Mouse (Mus musculus) lung, embryonic 15.5 days (tissue): ENCODE measurements at regions not wholly inside any gene's neighbourhood (a gene's known extent, or its start where the extent isn't known, plus 50 kb on each side); places are given as distances from the start of the nearest gene placed in this dataset.
"Not testable (repeated sequence)": the region's sequence is repeated elsewhere in the genome, so short reads cannot be mapped to it uniquely, and the experiment has no call there.

ENCODE experiments used
- ATAC-seq: fragments of 200-750 bp; cut with Nextera tagmentation; 2 replicates; pipeline ENCODE4 v1.8.0; 2017; ENCODE audit warnings: moderate number of reproducible peaks, borderline replicate concordance; ENCODE audit not compliant: low FRiP score, low TSS enrichment; ENCODE audit errors: extremely low read depth
- H3K27ac ChIP-seq: fragments of 300-500 bp; sonication (generic); 2 replicates; pipeline ENCODE4 v1.5.1; 2015; ENCODE audit warnings: moderate library complexity, mild to moderate bottlenecking, inconsistent platforms
- H3K27me3 ChIP-seq: fragments of 300-500 bp; sonication (generic); 2 replicates; pipeline ENCODE4 v1.6.1; 2015; ENCODE audit warnings: inconsistent platforms
- H3K36me3 ChIP-seq: fragments of 300-500 bp; sonication (generic); 2 replicates; pipeline ENCODE4 v1.6.1; 2015; ENCODE audit warnings: inconsistent platforms
- H3K4me1 ChIP-seq: fragments of 300-500 bp; sonication (generic); 2 replicates; pipeline ENCODE4 v1.6.1; 2015; ENCODE audit warnings: inconsistent platforms
- H3K4me2 ChIP-seq: fragments of 300-500 bp; sonication (generic); 2 replicates; pipeline ENCODE4 v1.6.1; 2015; ENCODE audit warnings: inconsistent platforms, mild to moderate bottlenecking, moderate library complexity
- H3K4me3 ChIP-seq: fragments of 300-500 bp; sonication (generic); 2 replicates; pipeline ENCODE4 v1.5.1; 2015; ENCODE audit warnings: mild to moderate bottlenecking, inconsistent platforms
- H3K9ac ChIP-seq: fragments of 300-500 bp; sonication (generic); 2 replicates; pipeline ENCODE4 v1.6.1; 2015; ENCODE audit warnings: inconsistent platforms
- H3K9me3 ChIP-seq: fragments of 300-500 bp; sonication (generic); 2 replicates; pipeline ENCODE4 v1.6.1; 2016; ENCODE audit warnings: inconsistent platforms
- WGBS: fragments of 180-500 bp; shearing (Covaris S2); methylation state at CpG from one replicate; pipeline ENCODE4 v1.1.7; 2015; 5-methylcytosine and 5-hydroxymethylcytosine counted together

GRCm38 (mm10) chr12:19387706-19388105, 566.6 kb upstream of the Gm21863 start:
- not testable (repeated sequence) for H3K27ac ChIP-seq, ATAC-seq, H3K27me3 ChIP-seq, H3K4me1 ChIP-seq, H3K36me3 ChIP-seq, H3K9me3 ChIP-seq
- peak overlapping the region; percentile 39; the same call in 1 of the 2 replicates for H3K4me2 ChIP-seq
- 2% methylated on average over 43 of the region's 53 CpGs for WGBS
- peak overlapping the region; percentile 46 for H3K4me3 ChIP-seq
- H3K9ac ChIP-seq, result peak overlapping the region; percentile 27; the same call in 1 of the 2 replicates
